Mouse (Mus musculus): ENCODE results near the gene Fkbpl.

Fkbpl gene

DNA sequence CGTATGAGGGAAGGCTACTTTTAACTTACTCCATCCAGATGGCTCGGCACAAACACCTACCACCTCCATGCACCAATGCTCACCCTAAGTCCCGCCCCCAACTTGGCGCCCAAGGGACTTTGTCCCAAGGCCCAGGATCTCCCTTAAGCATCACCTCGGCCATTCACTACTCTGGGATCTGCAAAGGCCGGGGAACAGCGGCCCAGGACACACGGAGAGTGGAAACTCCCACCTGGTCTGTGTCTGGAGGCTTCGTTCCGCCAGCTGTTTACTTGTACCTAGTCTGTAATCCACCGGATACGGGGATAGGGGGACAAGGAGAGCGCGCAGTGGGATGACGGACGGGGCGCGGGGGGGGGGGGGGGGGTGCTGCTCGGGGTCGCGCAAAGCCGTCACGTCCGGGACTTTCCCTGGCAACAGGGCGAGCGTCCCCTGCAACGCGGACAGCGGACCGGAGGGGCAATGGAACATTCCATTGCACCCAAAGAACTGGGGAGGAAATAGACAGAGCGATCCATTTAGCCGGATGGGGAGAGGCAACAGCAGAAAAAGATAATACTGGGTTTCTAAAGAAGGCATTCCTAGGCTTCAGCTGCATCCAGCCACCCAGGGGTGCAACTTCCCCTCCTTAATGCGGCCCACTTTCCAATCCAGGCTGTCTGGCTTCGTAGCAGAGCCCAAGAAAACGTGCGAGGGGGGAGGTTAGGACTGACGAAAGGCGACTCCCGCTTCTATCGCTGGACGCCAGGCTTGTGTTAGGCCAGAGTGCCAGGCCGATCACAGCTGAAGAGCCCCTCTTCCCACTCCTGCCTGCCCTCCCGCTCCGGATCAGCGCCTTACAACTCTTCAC is 17.2 kb upstream of the Fkbpl start:
- peak; percentile 91 to 92 for DNase-seq

DNA sequence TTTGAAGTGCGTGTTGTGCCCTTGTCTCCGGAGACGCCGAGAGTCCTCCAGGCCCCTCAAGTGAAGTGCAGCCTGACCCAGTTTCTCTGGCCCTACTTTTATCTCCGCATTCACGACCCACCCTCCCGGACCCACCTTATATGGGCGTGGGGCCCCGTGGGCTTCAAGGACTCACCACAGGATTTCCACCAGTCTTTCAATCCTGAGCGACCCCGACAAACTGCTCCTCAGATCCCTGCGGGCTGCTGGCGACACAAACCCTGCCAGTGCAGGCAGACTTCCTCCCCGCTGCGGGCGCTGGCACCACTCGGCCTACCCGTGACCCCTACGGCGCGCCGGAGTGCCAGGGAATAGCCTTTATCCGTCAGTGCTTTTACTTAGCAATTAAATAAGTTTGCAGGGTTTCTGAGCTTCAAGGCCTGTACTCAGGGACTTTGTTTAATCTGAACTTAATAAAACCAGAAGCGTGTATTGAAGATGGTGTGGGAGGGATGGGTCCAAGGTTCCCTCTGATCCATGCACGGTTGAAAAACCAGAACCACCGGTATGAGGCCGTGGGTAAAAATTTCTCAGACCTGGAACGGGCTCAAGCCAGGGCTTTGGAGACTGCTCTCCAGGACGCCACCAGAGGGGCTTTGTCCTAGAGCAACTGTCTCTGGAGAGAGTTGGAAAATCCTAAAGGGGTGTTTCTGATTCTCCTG is 16.5 kb upstream of the Fkbpl start, which contains the start of gene Ppt2:
Gene Ppt2, minus strand, starts transcription at position 568 of the 701 bp plus-strand sequence.
- peak; percentile 72 to 78 for DNase-seq

DNA sequence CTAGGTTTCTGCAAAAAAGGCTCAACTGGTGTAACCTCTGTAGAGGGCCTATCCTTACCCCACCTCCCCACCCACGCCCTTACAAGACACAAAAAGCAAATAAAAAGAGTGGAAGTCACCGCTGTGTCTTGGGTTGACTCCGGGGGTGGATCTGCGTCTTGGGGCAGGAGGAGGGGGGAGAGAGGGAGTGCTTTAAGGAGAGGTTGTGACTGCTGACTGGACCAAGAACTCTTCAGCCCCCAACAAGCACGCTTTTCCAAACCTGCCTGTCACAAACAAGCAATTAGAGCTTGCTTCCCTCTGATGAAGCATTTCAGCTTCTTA is 16.0 kb upstream of the Fkbpl start:
- no peak for DNase-seq

DNA sequence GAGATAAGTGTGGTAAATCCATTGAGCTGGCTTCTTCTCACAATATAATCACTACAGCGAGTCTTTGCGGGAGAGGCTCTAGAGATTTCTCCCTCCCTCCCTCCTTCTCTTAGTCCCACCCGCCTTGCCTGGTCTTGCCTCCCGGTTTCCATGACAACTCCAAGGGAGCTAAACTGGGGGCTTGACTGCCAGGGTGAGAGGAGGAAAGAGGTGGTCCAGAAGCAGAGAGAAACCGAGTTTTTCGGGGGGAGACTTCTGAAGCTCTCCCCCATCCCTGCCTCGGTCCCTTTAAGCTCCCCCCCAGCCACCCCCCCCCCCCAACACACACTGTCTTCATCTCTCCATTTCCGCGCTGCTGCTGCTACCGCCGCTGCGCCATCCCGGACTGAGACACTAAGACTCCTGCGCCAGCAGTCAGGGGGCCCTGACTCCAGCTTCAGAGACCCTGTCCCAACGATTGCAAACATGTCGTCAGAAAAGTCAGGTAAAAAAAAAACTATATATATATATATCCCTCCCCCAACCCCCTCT is 15.3 kb upstream of the Fkbpl start, which contains the start of gene Prrt1:
Gene Prrt1, plus strand, starts transcription at position 313 of the 531 bp plus-strand sequence.
- DNase-seq: no peak

DNA sequence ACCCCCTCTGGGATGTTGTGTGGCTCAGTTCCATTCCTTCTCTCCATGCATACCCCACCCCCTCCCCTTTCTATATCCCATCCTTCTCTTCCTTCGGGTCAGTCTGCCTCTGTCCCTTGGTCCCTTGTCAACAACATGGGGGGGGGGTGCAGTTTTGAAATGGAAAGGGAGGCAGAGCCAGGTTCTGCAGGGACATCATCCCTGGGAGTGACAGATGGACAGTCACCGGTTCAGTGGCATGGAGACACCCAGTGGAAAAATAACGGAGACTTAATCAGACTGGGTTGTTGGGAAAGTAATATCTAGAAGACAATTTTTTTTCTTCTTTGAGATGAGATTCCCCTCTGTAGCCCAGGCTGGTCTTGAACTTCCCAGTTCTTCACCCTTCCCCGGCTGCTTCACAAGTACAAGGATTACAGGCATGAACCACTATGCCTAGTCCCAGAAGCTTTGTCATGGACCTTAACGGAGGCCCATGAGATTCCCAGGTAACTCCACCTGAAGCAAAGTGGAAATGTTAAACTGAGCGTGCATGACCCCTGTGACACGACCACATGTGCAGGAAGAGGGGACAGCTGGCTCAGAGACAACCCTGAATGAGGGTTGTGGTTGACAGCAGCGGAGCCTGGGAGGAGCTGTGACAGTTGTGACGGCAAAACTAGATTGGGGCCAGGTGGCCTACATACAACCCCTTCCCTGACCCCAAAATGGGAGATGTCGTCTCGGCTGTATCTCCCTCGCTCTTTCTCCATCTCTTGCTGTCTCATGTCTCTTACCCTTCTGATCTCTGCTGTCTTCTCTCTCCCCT is 14.6 kb upstream of the Fkbpl start:
- no peak for DNase-seq

DNA sequence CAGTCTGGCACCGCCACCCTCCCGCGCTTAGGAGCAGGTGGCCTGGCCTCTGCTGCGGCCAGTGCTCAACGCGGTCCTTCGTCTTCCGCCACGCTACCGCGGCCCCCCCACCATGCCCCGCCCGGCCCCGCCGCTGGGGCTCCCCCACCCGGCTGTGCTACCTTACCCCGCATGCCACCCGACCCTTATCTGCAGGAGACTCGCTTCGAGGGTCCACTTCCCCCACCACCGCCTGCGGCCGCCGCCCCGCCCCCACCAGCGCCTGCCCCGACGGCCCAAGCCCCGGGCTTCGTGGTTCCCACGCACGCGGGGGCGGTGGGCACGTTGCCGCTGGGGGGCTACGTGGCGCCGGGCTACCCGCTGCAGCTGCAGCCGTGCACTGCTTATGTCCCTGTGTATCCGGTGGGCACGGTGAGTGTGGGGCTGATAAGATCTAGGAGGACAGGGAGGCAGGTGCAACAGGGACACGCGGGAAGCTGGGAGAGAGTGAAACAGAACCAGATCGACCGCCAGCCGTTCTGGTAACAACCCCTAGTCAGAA is 13.7 kb upstream of the Fkbpl start:
- DNase-seq: no peak

DNA sequence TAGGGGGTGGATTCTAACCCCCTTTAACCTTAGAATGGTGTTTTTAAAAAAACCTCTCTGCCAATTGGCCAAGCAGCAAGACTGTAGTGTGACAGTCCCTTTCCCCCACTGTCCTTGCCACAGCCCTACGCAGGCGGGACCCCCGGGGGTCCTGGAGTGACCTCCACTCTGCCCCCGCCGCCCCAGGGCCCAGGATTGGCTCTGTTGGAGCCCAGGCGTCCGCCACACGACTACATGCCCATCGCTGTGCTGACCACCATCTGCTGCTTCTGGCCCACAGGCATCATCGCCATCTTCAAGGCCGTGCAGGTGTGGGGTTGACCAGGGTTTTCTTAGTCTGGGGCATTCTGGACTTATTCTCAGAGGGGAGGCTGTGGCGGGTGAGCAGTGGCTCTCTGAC is 12.9 kb upstream of the Fkbpl start:
- no peak for DNase-seq

DNA sequence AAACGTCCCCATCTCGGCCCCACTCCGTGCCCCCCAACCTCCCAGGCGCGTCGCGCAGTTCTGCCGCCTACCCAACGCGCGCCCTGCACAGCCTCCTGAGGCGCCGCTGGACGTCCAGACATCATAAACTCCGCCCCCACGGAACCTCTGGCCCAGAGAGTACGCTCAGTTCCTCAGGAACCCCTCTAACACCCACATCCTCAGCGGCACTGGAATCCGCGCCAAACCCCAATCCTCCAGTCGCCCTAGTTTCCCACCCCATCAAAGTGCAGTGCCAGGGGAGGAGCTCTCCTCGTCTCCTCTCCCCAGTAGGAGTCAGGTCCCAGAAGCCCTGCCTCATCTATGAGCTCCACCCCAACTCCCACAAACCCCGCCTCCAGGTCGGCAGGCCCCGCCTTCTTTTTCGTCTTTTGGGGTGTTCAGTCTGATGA is 12.3 kb upstream of the Fkbpl start:
- DNase-seq: peak; percentile 87 to 88

DNA sequence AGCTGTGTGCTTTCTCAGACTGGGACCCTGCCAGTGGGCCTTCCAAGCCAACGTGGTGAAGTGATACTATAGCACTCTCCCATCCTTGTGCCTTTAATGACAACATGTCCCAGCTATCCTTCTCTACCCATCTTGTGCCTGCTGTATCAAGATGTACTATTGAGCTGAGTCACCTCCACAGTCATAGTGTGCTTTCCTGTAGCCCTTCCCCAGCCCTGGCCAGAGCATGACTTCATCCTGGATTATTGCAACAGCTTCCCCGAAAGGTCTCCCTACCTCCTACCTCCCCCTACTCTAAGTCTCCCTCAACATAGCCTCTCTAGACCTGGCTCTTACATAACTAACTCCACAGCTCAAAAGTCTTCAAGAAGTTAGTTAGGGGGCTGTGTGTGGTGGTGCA is 8.9 kb upstream of the Fkbpl start:
- no peak for DNase-seq

DNA sequence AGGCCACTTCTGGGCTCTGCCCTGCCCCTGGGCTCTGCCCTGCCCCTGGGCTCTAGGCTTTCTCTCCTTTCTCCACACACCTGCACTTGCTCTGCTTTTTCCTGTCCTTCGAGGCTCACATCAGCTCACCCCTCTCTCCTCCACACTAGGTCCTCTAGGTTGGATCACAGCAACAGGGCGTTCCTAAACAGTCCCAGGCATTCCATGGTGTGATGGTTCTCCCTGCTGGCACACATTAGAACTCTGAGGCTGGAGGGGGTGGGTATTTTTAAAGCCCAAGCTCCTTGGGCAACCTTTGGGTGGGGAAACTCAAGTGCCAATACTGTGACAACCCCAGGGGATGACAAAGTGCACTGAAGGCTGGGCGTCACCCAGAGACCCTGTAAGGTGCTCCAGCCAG is 7.1 kb upstream of the Fkbpl start:
- no peak for DNase-seq

DNA sequence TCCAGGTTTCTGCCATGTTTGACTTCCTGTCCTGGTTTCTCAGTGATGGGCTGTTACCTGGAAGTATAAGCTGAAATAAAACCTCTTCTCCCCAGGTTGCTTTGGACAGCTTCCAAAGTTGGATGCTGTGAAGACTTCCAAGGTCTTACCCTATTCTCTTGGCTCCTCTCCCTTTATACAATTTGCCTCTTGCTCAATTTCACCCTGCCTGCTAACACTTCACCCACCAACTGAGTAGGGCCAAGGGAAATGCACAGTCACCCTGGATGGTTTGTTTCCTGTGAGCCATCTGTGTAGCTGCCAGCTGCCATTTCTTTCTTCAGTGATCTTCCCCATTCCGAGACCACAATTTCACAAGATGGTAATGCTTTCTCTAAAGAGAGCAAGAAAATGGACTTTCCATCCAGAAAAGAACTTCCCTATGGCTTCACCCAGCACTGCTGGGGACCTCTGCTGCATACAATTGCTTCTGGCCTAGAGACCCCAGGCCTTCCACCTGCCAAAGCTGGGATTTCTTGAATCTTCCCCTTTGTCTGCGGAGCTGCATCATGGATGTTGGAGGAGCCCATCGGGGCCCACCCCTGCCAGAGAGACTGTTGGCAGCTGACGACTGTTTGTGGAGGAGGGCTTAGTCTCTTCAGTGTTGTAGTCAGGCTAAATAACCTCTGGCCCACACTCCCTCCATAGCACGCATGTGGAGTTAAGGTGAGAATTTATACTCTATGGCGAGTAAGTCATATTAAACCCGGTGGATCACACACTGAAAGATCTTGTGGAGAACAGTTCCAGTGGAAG is 4.9 kb upstream of the Fkbpl start:
- no peak for DNase-seq

DNA sequence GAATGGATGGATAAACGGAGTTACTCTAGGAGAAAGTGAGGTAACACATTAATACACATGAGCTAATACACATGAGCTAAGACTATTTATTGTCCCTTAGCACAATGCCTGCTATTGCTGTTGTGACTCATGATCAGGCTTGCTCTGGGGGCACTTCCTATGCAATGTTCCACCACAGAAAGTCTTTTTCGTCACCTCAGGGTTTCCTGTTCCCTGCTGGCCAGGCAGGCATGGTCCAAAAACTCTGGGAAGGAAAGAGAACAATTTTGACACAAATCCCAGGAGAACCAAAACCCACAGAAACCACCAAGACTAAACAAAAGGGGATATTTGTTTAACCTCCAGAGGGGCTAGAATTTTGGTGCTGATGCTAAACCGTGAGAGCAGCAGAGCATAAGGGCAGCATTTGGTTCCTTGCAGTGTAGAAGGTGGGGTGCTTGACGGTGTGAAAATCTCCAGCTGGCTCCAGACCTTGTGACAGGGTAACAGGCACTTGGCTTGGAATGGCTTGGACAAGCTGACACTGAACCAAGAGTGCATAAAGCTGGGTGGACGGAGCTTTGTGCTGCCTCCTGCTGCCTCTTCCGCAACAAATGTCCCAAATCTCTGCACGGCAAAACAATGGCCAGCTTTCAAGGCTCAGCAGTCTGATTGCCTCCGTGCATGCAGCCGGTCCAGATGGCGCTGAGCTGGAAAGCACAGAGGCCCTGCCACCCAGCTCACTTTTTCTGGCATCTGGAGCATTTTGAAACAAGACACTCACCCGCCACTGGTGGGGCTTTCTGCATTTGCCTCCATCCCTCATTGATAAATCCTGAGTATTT is 3.6 kb upstream of the Fkbpl start:
- no peak for DNase-seq

DNA sequence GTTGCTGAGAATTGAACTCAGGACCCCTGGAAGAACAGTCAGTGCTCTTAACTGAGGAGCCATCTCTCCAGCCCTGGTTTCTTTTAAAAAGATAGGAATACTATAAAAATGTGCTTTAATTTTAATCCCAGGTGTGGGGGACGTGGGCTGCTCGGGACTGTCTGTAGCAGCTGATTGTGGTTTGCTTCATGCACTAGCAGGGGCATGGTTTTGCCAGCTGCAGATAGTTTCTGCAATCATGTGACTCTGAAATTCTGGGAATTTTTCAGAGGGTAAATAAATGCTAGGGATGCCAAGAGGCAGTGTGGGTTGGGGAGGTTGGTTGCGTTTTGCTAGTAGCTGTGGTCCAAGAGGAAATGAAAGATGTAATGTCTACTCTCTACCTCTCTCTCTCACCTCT is 2.6 kb upstream of the Fkbpl start:
- DNase-seq: no peak

DNA sequence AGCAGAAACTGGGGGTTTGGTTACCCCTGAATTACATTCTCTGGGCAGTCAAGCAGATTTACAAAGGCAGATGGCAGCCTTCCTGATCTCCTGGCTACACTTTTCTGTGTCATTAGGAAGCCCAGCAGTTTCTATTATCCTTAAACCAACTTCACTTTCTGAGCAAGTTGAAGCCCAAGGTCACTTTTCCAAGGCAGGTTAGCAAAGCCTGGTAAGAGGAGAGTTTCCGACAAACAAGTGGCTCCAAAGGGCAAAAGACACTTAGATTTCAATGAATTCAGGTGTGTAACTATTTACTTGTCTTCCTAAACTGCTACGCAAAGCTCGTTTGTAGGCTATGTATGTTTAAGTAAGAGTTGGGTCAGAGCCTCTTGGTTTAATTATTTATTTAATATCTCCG is 1.2 kb upstream of the Fkbpl start:
- no peak for DNase-seq

DNA sequence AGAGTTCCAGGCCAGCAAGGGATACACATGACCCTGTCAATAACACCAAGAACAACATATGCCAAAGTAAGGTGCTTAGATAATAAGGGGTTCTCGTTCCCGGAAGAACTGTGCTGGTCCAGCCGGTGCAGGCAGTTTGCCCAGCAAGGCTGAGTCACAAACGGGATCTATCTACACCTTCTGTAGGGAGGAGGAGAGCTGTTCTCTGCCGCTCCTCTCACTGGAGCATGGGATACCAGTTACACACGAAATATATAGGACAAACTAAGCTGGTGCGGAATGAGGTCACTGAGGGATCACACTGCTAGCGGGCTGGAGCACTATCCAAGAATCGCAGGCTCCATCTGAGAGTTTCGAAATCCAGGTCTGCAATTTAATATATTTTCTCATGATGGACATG is 620 bp upstream of the Fkbpl start:
- DNase-seq: no peak

DNA sequence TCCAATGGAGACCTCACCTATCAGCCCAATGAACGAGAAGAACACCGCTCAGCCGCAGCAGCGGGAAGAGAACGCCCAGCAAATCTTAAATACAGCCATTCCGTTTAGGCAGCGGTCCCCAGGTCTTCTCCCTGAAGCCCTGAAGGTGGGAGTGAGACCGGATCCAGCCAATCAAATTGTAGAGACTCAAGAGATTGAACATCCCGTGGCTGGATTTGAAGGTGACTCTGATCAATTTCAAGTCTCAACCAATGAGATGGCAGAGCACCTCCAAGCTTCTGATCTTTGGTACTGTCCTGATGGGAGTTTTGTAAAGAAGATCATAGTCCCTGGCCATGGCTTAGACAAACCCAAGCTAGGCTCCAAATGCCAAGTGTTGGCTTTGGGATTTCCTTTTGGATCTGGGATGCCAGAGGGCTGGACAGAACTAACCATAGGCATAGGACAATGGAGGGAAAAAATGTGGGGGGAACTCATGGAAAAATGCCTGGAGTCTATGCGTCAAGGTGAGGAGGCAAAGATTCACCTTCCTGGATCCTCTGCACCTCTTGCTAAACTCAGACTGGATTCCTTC is 779 bp downstream of the Fkbpl start:
- DNase-seq: no peak

DNA sequence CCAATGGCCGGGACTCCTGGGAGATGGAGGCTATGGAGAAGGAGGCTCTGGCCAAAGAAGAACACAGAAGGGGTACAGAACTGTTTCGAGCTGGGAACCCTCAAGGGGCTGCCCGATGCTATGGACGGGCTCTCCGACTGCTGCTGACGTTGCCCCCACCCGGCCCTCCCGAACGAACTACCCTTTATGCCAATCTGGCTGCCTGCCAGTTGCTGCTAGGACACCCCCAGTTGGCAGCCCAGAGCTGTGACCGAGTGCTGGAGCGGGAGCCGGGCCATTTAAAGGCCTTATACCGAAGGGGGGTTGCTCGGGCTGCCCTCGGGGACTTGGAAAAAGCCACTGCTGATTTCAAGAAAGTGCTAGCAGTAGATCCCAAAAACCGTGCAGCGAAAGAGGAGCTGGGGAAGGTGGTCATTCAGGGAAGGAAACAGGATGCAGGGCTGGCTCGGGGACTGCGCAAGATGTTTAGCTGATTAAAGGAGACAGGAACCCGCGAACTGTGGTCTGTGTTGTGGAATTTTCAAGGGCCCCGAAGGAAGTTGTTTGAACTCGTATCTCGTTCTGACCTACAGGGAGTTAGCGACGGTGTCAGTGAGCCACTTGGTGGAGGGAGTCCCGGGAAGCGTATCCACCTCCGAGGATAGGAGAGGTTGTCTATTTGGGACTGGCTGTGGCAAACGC is 1.4 kb downstream of the Fkbpl start:
- no peak for DNase-seq

DNA sequence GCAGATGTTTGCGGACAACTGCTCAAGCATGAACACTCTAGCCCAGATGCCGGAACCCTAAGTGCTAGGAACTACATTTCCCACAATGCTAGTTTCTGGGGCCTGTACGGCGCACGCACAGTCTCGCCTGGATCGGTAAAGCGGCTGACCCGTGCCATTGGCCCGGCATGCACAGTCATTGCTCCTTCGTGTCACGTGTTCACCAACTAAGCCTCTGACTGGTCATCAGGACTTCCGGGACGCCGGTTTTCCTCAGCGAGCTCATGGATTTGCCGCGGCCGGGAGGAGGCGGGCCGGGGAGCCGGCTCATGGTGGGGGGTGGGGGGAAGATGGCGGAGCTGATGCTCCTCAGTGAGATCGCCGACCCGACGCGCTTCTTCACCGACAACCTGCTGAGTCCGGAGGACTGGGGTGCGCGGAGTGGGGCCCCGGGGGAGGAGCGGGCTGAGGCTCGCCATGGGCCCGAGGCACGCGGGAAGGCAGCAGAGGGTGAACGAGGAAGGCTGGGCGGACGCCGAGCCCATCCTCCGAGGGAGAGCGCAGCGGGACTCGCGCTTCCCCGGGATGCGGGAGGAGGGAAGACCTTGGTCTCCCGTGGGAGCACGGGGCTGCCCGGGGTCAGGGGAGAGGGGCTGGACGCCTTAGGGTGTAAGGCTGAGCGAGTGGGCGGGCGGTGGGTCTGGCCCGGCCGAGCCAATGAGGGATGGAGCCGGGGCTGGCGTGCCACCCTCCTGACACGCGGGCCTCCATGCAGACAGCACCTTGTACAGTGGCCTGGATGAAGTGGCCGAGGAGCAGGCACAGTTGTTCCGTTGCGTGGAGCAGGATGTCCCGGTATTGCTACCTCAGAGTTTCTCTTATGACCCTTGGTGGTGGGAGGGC is 2.6 kb downstream of the Fkbpl start, which contains the start of gene Atf6b:
Gene Atf6b, plus strand, starts transcription at position 241 of the 882 bp plus-strand sequence.
- DNase-seq: peak; percentile 97 to 98

Data from kidney, adult 8-10 months (tissue).